Mouse (Mus musculus) liver, embryonic 11.5 days (tissue): ENCODE measurements around the gene Pigx. TPM values are rescaled to one million over a fixed set of nuclear protein-coding genes. Genes with fewer than 3 reads are reported as not detected.

Experiments
- ATAC-seq: fragments of 200-750 bp; cut with Nextera tagmentation; replicated peaks from 2 replicates; pipeline ENCODE4 v1.8.0; 2017; ENCODE audit warnings: moderate number of reproducible peaks, mild to moderate bottlenecking, moderate TSS enrichment, moderate library complexity; ENCODE audit not compliant: low FRiP score
- DNase-seq: peaks from one replicate; pipeline ENCODE4 v3.0.0-alpha.2; 2017; ENCODE audit warnings: low spot score
- H3K27ac ChIP-seq: fragments of 300-500 bp; sonication (generic); 2 replicates; pipeline ENCODE4 v1.5.1; 2014; ENCODE audit warnings: mild to moderate bottlenecking, low read depth, low read length, control low read depth
- H3K27me3 ChIP-seq: fragments of 300-500 bp; sonication (generic); replicated peaks from 2 replicates; pipeline ENCODE4 v1.6.1; 2014; ENCODE audit warnings: low read length, mixed read lengths; ENCODE audit not compliant: control insufficient read depth, insufficient read depth
- H3K36me3 ChIP-seq: fragments of 300-500 bp; sonication (generic); 2 replicates; pipeline ENCODE4 v1.6.1; 2014; ENCODE audit warnings: mild to moderate bottlenecking, low read length, moderate library complexity, mixed read lengths; ENCODE audit not compliant: control insufficient read depth, insufficient read depth
- H3K4me1 ChIP-seq: fragments of 300-500 bp; sonication (generic); replicated peaks from 2 replicates; pipeline ENCODE4 v1.6.1; 2014; ENCODE audit warnings: low read length, mixed read lengths; ENCODE audit not compliant: control insufficient read depth, insufficient read depth
- H3K4me2 ChIP-seq: fragments of 300-500 bp; sonication (generic); 2 replicates; pipeline ENCODE4 v1.6.1; 2014; ENCODE audit warnings: mild to moderate bottlenecking, control low read depth, moderate library complexity
- H3K4me3 ChIP-seq: fragments of 300-500 bp; sonication (generic); 2 replicates; pipeline ENCODE4 v1.5.1; 2014; ENCODE audit warnings: low read depth, low read length, control low read depth
- H3K9ac ChIP-seq: fragments of 300-500 bp; sonication (generic); 2 replicates; pipeline ENCODE4 v1.6.1; 2014; ENCODE audit warnings: low read depth, low read length, control low read depth
- H3K9me3 ChIP-seq: fragments of 300-500 bp; sonication (generic); 2 replicates; pipeline ENCODE4 v1.6.1; 2016; ENCODE audit warnings: low read length, inconsistent platforms, mixed read lengths; ENCODE audit not compliant: control insufficient read depth
- WGBS: fragments of 180-500 bp; shearing (Covaris S2); extraction: QIAGEN DNeasy Blood & Tissue Kit; methylation state at CpG from one replicate; pipeline ENCODE4 v1.1.7; 2014; 5-methylcytosine and 5-hydroxymethylcytosine counted together
- polyA plus RNA-seq: library from polyadenylated mRNA; unstranded; fragments of >200 nt; fragmentation: Nextera tagmentation; extraction: Ambion mirVana; gene quantifications from 2 replicates; pipeline ENCODE4 v1.2.1, GENCODE M21; 2014

The Pigx gene
- polyA plus RNA-seq, 1 experiment from 2014 or later = 63.0 TPM

DNA sequence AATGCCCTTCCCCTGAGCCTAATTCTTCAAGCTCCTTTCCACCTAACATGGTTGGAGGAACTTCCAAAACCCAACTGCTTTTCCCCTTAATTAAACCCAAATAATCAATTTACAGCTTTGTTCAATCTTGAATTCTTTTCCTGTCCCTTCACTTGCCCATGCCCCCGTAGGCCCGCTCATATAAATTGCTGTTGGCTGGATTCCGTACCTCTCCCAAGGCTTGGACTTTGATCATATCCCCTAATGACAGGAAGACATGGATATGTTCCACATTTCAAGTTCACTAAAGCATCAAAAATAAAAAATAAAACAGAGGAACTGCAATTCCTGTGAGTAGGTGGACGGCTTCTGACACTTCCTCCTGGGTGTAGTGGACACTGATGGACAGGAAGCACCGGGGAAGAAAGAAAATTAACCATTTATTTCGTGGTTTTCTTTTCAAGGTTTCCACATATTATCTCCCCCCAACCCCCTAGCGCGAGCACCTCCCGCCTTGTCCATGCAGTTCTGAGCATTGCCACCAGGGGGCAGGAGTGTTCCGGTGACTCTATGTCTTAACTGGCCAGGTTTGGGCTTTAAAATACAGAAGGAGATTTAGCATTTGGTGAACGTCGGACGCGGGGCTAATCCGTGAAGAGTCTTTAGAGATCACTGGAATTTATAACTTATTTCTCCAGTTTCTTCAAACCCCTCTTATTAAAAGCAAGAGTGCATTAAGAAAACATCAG, 15.6 kb upstream of the Pigx start:
- peaks cover 5% of the 10 kb centered on the region; the same call in 1 of the 2 replicates for H3K4me1 ChIP-seq
- H3K27me3 ChIP-seq = no peaks in the 10 kb centered on the region
- H3K4me3 ChIP-seq = no peak overlapping the region
- 18% methylated on average over 15 of the region's 15 CpGs for WGBS
- no peak overlapping the region for H3K9ac ChIP-seq
- no peak overlapping the region for H3K27ac ChIP-seq
- DNase-seq (peak; percentile 84), ATAC-seq (no peak)
- H3K9me3 ChIP-seq = no peaks in the 10 kb centered on the region
- H3K4me2 ChIP-seq = peak overlapping the region; percentile 30
- H3K36me3 ChIP-seq = no peaks in the 10 kb centered on the region

DNA sequence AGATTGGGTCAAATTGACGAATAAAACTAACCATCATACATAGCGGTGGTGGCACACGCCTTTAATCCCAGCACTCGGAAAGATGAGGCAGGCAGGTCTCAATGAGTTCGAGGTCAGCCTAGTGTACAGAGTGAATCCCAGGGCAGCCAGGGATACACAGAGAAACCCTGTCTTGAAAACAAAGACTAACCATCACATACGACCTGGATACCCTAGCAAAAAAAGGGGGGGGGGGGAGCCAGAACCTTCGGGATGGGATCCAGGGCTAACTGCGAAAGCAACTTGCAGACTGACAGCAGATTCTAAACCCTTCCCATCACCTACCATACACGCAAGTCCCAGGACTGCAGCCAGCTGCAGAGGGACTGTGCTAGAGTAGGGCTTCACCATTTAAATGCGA, 14.9 kb upstream of the Pigx start:
- peaks cover 5% of the 10 kb centered on the region; the same call in 1 of the 2 replicates for H3K4me1 ChIP-seq
- H3K4me2 ChIP-seq = peak overlapping the region; percentile 50
- H3K9ac ChIP-seq = no peak overlapping the region
- no peak for ATAC-seq
- 80% methylated on average over 10 of the region's 10 CpGs for WGBS
- no peak for DNase-seq
- H3K27ac ChIP-seq = no peak overlapping the region
- H3K36me3 ChIP-seq = no peaks in the 10 kb centered on the region
- no peaks in the 10 kb centered on the region for H3K9me3 ChIP-seq
- no peak overlapping the region for H3K4me3 ChIP-seq
- no peaks in the 10 kb centered on the region for H3K27me3 ChIP-seq

DNA sequence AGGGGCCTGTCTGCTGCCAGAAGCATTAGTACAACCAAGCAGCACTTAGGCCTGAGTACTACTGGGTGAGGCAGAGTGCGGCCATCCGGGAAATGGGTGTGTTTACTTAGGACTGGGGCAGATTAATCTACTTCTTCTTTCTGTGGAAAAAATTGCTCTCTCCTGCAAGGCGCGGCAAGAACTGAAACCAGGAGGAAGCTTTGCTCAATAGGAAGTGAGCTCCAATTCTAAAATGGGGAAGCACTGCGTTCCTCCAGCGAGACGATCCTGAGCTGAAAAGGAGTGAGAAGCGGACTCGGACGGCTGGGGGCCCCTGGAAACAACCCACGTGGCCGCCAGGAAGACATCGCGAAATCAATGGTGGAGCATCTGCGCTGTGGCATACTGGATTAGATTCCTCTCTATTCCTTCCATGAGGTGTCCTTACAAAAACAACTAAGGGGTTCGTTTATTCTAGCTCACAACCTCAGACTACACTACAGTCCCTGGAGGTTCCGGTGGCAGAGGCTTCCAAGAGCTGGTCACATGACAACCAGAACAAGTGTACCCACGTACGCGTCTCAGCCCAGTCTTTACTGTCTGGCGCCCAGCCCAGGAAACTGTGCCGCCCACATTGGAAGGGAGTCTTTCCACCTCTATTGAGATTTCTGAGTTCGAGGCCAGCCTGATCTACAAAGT, 14.1 kb upstream of the Pigx start:
- H3K27ac ChIP-seq = peak overlapping the region; percentile 6; the same call in 1 of the 2 replicates
- H3K36me3 ChIP-seq = no peaks in the 10 kb centered on the region
- H3K9me3 ChIP-seq = no peaks in the 10 kb centered on the region
- peak overlapping the region; percentile 4 for H3K9ac ChIP-seq
- H3K4me2 ChIP-seq = peak overlapping the region; percentile 50
- peak; percentile 75 for ATAC-seq
- H3K27me3 ChIP-seq = no peaks in the 10 kb centered on the region
- 36% methylated on average over 23 of the region's 23 CpGs for WGBS
- H3K4me1 ChIP-seq = peaks cover 5% of the 10 kb centered on the region; the same call in 1 of the 2 replicates
- H3K4me3 ChIP-seq = peak overlapping the region; percentile 15
- peak; percentile 45 for DNase-seq

DNA sequence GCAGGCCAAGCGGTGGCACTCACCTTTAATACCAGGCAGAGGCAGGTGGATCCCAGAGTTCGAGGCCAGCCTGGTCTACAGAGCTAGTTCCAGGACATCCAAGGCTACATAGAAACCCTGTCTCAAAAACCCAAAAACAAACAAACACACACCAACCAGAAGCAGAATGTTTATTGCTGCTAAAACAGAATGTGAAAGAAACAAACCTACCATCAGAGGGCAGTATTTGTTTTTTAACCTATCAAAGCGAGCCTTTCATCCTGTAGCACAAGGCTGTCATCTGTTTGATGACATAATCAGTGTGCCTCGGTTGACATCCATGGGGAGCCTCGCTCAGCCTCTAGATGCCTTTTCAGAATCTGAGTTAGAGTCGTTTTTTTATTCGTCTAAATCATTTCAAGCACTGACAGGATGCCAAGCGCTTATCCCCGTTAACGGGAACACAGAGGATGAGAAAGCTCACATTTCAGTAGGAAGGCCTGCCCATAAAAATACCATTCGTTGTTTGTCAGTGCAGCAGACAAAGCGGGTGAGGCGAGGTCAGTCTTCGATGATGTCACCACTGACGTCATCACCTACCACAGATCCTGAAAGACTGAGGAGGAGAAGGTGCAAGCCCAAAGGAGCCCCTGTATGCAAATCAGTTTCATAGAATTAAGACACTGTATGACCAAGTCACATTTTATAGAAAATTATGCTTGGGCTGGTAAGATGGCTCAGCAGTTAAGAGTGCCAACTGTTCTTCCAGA, 11.6 kb upstream of the Pigx start:
- 74% methylated on average over 15 of the region's 15 CpGs for WGBS
- no peak for DNase-seq
- H3K9me3 ChIP-seq = no peaks in the 10 kb centered on the region

DNA sequence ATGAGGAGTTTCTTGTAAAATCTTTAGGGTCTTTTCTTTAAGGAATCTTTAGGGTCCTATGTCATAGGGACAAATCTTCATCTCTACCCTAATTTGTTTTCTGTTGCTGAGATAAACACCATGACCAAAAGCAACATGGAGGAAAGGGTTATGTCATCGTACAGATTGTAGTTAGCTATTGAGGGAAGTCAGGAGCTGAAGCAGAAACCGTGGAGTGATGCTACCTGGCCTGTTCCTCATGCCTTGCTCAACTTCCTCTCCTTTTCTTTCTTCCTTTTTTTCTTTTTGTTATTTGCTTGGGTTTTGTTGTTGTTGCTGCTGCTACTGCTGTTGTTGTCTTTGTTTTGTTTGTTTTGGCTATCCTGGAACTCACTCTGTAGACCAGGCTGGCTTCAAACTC, 9.0 kb upstream of the Pigx start:
- no peak overlapping the region for H3K4me2 ChIP-seq
- H3K36me3 ChIP-seq = peaks cover 2% of the 10 kb centered on the region; the same call in 1 of the 2 replicates
- H3K4me1 ChIP-seq = no peaks in the 10 kb centered on the region
- 51% methylated on average over 2 of the region's 2 CpGs for WGBS
- ATAC-seq = no peak
- no peak overlapping the region for H3K4me3 ChIP-seq
- H3K27ac ChIP-seq = no peak overlapping the region
- H3K27me3 ChIP-seq = no peaks in the 10 kb centered on the region
- H3K9me3 ChIP-seq = no peaks in the 10 kb centered on the region
- H3K9ac ChIP-seq = no peak overlapping the region
- no peak for DNase-seq

More for the DNA sequence above, 11.6 kb upstream of the Pigx start:
- H3K4me1 ChIP-seq = peaks cover under 1% of the 10 kb centered on the region; the same call in 1 of the 2 replicates
- H3K27ac ChIP-seq = no peak overlapping the region
- H3K36me3 ChIP-seq = no peaks in the 10 kb centered on the region; the same call in 1 of the 2 replicates
- H3K4me2 ChIP-seq = no peak overlapping the region
- no peak overlapping the region for H3K9ac ChIP-seq
- no peak for ATAC-seq
- no peak overlapping the region for H3K4me3 ChIP-seq
- H3K27me3 ChIP-seq = no peaks in the 10 kb centered on the region

- H3K9me3 ChIP-seq = no peaks in the 10 kb centered on the region
- H3K4me3 ChIP-seq = no peak overlapping the region
- no peak for DNase-seq
- H3K9ac ChIP-seq = no peak overlapping the region
- H3K4me2 ChIP-seq = no peak overlapping the region
- H3K27ac ChIP-seq = no peak overlapping the region
- no peaks in the 10 kb centered on the region for H3K4me1 ChIP-seq
- H3K36me3 ChIP-seq = peaks cover 2% of the 10 kb centered on the region; the same call in 1 of the 2 replicates
- WGBS = 66% methylated on average over 7 of the region's 7 CpGs
- H3K27me3 ChIP-seq = no peaks in the 10 kb centered on the region
- no peak for ATAC-seq
These were observed 8.6 kb upstream of the Pigx start for GRCm38 (mm10) chr16:32108170-32108569.

- Histone ChIP-seq H3K27me3 (no peaks in the 10 kb centered on the region), H3K4me2 (no peak overlapping the region)
These were observed 8.0 kb upstream of the Pigx start for GRCm38 (mm10) chr16:32107342-32108045.

DNA sequence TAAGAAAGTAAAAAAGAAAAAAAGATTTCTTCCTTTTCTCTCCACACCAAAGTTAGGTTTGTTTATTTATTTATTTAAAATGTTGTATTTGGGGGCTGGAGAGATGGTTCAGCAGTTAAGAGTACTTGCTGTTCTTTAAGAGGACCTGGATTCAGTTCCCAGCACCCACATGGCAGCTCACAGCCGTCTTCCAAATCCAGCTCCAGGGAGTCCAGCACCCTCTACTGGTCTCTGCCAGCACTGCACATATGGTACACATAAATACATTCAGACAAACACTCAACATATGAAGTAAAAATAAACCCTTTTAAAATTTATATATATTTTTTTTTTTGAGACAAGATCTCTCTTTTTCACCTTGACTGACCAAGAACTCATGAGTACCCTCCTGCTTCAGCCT, 6.2 kb upstream of the Pigx start:
- no peaks in the 10 kb centered on the region for H3K9me3 ChIP-seq
- no peak overlapping the region for H3K4me3 ChIP-seq
- no peak for DNase-seq
- H3K27me3 ChIP-seq = no peaks in the 10 kb centered on the region
- H3K27ac ChIP-seq = no peak overlapping the region
- peaks cover 2% of the 10 kb centered on the region; the same call in 1 of the 2 replicates for H3K36me3 ChIP-seq
- H3K4me2 ChIP-seq = no peak overlapping the region
- H3K9ac ChIP-seq = no peak overlapping the region
- no peak for ATAC-seq
- 97% methylated on average over 1 of the region's 1 CpGs for WGBS
- no peaks in the 10 kb centered on the region for H3K4me1 ChIP-seq

More at GRCm38 (mm10) chr16:32107342-32108045, 8.0 kb upstream of the Pigx start:
- ATAC-seq (no peak), DNase-seq (no peak)
- Histone ChIP-seq H3K9ac (no peak overlapping the region), H3K36me3 (peaks cover 2% of the 10 kb centered on the region; the same call in 1 of the 2 replicates), H3K27ac (no peak overlapping the region), H3K4me3 (no peak overlapping the region), H3K9me3 (no peaks in the 10 kb centered on the region), H3K4me1 (no peaks in the 10 kb centered on the region)
- WGBS = 58% methylated on average over 12 of the region's 12 CpGs
